Mouse (Mus musculus): Measurements from ENCODE around the gene Stat5b.

DNA sequence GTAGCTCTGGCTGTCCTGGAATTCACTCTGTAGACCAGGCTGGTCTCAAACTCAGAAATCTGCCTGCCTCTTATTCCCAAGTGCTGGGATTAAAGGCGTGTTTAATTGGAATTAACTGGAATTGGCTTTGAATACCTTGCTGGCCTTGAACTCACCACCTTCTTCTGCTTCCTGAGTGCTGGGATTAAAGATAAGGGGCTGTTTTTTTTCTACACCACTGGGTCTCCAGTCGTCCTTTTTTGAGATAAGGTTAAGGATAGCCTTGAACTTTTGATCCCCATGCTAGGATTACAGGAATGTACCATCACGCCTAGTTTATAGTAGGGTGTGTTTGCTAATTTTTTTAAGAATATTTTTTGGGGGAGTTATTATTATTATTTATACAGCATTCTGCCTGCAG, 72.5 kb downstream of the Stat5b start:
- TF ChIP-seq CTCF (conservative IDR thresholded peaks at IDR 0.05; ENCODE audit: insufficient read depth, insufficient read length, low read depth, low read length) = no peak
- no peak for TF ChIP-seq POLR2A (IDR thresholded peaks at IDR 0.05; ENCODE audit: low read depth, low read length)
